Mouse (Mus musculus) gastrocnemius, adult 18-20 months (tissue): ENCODE results near the gene Rnf144a. TPM values are rescaled to one million over a fixed set of nuclear protein-coding genes. Genes with fewer than 3 reads are reported as not detected.
A peak's percentile ranks its signal among the peaks of the same experiment; 100 is the strongest.

Experiments
- DNase-seq: peaks from one replicate; pipeline ENCODE4 v3.0.0; 2021; ENCODE audit warnings: low spot score
- total RNA-seq, 2 experiments: library from RNA; stranded (reverse); gene quantifications; 2 replicates each; pipeline ENCODE4 v1.2.3; 2021

The Rnf144a gene
- total RNA-seq, 2 experiments from 2014 or later = 2.9 to 4.4 TPM

- DNase-seq = no peak
These were observed 38.3 kb downstream of the Rnf144a start for GRCm38 (mm10) chr12:26376541-26377323.

DNA sequence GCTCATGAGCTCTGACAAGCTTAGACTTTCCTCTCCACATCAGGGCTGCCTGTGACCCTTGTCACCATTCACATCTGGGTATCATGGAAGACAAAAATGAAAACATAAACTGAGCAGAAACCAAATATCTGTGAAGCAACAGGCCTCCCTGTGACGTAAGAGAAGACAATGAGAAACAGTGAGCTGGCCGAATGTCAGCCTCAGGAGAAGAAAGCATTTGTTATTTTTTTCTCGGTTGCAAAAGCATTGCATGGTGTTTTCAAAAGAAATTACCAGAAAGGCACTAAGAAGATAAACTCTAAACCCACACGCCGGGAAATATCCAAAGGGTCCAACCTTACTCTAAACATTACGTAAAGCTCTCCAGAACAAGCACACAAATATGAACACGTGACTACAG is 41.3 kb downstream of the Rnf144a start:
- DNase-seq = no peak

DNA sequence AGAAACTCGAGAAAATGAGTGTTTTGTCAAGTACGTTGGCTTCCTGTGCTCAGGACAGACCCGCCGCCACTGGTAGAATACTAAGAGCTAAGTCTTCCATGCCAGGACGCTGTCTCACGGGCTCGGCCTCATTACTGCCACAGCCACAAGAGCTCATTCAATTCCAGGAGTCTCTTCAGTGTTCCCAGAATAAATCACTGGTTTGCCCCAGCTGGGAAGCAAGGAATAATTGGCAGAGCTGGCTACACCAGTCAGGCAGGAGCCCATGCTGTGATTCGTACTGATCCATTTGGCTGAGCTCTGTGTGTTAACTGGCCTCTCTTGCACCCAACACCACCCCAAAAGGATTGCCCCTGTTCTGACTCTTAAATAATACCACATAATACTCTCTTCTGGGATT is 45.0 kb downstream of the Rnf144a start:
- DNase-seq = no peak

DNA sequence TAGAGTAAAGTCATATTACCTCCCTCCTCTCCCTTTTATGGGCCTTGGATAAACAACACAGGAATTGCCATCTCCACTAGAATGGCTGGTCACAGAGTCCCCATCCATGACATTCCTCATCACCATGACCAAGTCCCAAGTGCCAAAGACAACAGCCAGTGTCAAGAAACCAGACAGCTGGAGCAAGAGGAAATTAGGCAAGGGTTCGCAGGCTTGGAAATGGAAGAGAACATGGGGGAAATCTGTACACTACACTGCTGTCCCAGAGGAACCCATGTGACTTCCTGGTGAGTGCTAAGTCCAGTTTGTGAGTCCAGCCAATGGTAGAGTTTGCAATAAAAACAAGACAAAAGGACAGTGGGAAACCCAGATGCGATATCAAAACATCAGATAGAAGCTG is 47.7 kb downstream of the Rnf144a start:
- peak; percentile 22 for DNase-seq

DNA sequence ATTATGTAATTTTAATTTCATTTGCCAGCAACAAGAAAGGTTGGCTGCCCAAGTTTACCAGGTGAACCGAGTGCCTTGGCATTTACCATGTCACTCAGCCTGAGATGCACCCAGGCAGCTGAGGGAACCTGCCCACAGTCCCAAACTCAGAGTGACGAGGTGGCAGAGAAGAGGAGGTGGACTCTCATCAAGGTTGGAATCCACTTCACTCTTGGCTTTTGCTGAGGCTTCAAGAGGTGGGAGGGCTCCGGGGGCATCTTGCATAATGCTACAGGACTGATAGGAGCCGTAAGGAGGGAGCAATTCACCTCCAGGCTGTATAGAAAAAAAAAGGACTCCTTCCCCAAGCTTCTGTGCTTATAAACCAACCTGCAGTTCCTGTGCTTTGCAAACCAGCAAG is 48.7 kb downstream of the Rnf144a start:
- DNase-seq = no peak

GRCm38 (mm10) chr12:26365531-26366315 is 49.3 kb downstream of the Rnf144a start:
- DNase-seq = no peak

DNA sequence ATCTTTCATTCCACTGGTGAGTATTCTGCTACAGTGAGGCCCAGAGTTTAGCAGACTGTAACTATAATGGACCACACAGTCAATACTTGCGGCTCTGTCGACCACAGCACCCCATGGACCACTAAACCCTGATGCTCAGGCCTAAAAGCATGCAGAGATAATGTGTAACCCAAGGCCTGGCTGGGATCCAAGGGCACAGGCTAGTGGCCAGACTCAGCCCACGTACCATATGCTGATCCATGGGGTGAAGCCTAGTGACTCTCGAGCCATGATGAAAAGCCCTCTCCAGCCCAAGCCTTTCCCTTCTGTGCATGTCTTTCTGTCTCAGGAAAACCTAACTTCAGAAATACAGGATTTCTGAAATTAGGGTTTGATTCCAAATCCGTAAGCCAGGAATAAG is 50.2 kb downstream of the Rnf144a start:
- no peak for DNase-seq

DNA sequence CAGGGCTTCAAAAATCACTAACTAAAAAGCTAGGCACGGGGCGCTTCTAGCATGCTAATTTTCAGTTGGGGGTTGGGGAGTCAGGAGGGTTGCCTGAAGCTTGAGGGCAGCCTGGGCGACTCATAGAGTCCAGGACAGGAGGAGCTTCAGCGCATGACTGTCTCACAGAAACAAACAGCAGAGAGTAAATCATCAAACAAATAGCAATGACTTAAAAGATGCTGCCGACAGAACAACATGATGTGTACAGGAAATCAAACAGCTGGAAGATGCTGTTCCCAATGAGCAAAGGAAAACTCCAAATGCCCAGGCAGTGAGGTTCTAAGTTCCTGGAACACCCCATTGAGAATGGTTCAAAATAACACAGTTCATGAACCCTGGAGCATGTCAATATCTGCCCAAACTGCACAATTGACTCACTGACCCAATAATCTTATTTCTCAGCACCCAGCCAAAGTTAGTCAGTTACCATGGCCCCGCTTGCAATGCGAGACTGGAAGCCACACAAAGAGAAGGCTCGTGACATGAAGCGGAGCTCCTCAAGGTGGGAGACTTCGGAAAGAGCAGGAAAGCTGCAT is 54.0 kb downstream of the Rnf144a start:
- DNase-seq = no peak

DNA sequence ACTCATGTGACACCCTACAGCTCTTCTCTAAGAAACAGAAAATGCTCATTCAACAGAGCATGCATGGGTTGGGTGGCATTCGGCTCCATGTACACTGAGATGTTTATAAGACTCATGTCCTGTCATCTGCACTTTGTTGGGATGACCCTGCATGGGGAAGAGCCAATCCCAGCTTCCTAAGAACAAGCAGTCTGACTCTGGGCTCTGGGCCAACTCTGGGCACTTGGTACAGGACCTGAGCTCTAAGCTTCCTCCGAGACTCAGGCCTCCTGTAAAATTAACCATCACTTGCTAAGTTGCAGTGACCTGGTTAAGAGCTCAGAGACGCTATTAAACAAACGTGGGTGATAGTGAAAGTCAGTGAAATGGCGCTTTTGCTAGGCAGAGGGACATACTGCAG is 55.2 kb downstream of the Rnf144a start:
- DNase-seq = no peak

DNA sequence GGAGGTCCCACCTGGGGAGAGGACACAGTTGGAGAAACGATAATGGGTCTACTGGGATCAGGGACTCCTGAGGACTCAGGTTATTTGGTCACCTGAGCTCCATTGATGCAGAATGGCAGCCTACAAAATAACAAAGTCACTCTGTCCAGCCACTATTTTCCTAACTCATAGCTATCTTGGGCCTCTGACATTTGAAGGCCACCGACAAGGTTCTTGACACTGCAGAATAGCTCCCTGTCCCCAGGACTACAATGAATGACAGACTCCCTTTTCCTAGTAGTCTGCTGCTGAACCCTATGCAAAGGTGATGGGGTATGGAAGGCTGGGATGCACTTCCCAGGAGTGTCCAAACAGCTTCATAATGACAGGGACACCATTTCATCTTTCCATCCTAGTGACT is 55.8 kb downstream of the Rnf144a start:
- DNase-seq = no peak

DNA sequence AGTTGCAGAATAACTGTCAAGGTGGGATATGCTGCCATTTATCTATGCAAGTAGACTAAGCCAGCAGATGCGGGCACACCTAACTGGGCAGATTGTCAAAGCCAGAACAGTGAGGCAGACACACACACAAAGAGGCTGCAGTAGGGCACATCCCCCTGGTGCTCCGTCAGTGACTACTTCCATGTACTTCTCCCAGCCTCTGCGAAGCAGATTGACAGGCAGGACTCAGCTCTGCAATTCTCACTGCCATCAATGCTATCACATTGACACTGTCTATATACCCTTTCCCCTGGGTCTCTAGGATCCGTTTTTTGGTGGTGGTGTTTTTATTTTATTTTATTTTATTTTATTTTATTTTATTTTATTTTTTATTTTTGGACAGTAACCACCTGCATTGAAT is 57.8 kb downstream of the Rnf144a start:
- DNase-seq = no peak

GRCm38 (mm10) chr12:26356191-26356590 is 58.9 kb downstream of the Rnf144a start:
- DNase-seq = peak; percentile 61

- no peak for DNase-seq
These were observed 63.7 kb downstream of the Rnf144a start for GRCm38 (mm10) chr12:26351321-26351720.

GRCm38 (mm10) chr12:26344408-26344807 is 70.6 kb downstream of the Rnf144a start:
- no peak for DNase-seq

DNA sequence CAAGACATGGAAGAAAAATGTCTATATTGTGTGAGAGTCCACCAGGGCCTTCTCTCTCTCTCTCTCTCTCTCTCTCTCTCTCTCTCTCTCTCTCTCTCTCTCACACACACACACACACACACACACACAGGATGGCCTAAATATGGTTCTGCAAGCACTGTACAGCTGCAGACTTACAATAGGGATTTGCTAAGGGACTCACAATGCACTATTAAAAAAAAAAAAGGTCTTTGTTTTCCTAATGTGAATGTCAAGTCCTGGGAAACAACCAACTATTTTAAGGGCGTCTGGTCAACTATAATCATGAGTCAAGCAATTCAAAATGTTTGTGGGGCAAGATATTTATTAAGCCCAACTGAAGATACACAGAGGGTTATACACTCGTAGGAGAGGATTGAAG is 71.9 kb downstream of the Rnf144a start:
- no peak for DNase-seq

GRCm38 (mm10) chr12:26342663-26343062 is 72.4 kb downstream of the Rnf144a start:
- no peak for DNase-seq

GRCm38 (mm10) chr12:26342086-26342485 is 73.0 kb downstream of the Rnf144a start:
- DNase-seq = no peak

- no peak for DNase-seq
These were observed 74.4 kb downstream of the Rnf144a start for GRCm38 (mm10) chr12:26340621-26341020.

GRCm38 (mm10) chr12:26339886-26340285 is 75.2 kb downstream of the Rnf144a start:
- no peak for DNase-seq

- no peak for DNase-seq
These were observed 75.9 kb downstream of the Rnf144a start for GRCm38 (mm10) chr12:26339181-26339580.

DNA sequence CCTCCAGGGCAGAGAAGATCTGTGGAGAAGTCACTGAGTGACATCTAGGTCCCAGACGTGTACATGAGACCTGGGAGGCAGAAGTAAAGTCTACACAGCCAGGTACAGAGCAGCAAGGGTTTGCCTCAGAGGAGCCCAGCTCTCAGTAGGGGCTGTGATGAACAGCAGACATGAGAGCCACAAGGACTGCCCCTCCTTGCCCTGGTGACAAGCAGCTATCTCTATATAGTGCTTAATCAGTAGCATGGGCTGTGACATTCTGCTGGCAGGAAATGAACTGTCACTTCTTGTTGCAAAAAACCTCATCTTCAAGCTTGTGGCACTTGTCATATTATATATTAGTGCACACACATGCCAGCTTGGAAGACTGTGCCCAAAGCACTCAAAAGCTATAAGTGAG is 81.4 kb downstream of the Rnf144a start:
- no peak for DNase-seq

- DNase-seq = peak; percentile 76
These were observed 84.0 kb downstream of the Rnf144a start for GRCm38 (mm10) chr12:26331048-26331447.

DNA sequence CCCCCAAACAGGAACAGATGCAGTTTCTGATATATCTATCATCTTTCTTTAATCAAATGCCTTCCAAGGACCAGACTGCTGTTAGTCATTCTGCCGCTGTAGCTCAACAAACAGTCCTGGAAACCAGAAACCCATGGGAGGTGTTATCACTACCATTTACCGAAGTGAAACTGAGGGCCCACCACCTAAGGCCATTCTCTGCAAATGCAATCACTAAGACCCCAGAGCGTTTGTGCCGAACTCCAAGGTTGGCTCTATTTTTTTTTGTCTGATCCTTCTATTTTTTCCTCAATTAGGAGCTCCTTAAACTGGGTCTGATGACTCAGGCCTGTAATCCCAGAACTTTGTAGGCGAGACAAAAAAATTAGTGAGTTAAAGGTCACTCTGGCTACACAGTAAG is 85.3 kb downstream of the Rnf144a start:
- no peak for DNase-seq
